Mouse (Mus musculus) cortical plate, adult 2 months (tissue): ENCODE results near the gene Hist1h4a. TPM values are rescaled to one million over a fixed set of nuclear protein-coding genes. Genes with fewer than 3 reads are reported as not detected.
"Not testable (repeated sequence)": the region's sequence is repeated elsewhere in the genome, so short reads cannot be mapped to it uniquely, and the experiment has no call there.

Experiments
- H3K27ac ChIP-seq: fragments of 200-500 bp; 2 replicates; pipeline ENCODE4 v1.5.1; 2012; ENCODE audit warnings: low read length, control low read depth, inconsistent platforms; ENCODE audit not compliant: insufficient read depth
- H3K4me1 ChIP-seq: fragments of 200-500 bp; 2 replicates; pipeline ENCODE4 v1.6.1; 2011; ENCODE audit warnings: low read length; ENCODE audit not compliant: control insufficient read depth, insufficient read depth
- H3K4me3 ChIP-seq: fragments of 200-500 bp; 2 replicates; pipeline ENCODE4 v1.5.1; 2011; ENCODE audit warnings: mild to moderate bottlenecking, low read length, control low read depth; ENCODE audit not compliant: insufficient read depth
- CTCF ChIP-seq: fragments of 200-500 bp; IDR thresholded peaks from 2 replicates; pipeline ENCODE4 v1.5.1; 2011; ENCODE audit warnings: mild to moderate bottlenecking, control low read depth, low read length; ENCODE audit not compliant: insufficient read depth; ENCODE audit errors: extremely low read depth
- POLR2A ChIP-seq: fragments of 200-500 bp; IDR thresholded peaks from 2 replicates; pipeline ENCODE4 v1.6.1; 2011; ENCODE audit warnings: mild to moderate bottlenecking, low read length, control low read depth; ENCODE audit not compliant: insufficient read depth; ENCODE audit errors: extremely low read depth
- polyA plus RNA-seq: library from polyadenylated mRNA; depleted of rRNA; stranded (reverse); fragments of >200 nt; gene quantifications from 2 replicates; pipeline ENCODE4 v1.2.3, GENCODE M21; 2012

The Hist1h4a gene
- polyA plus RNA-seq, 1 experiment: 9.6 TPM

- TF ChIP-seq POLR2A (no peak), CTCF (no peak)
- H3K27ac ChIP-seq: no peak overlapping the region
Observed at GRCm38 (mm10) chr13:23759916-23760239, 1.2 kb downstream of the Hist1h4a start.

DNA sequence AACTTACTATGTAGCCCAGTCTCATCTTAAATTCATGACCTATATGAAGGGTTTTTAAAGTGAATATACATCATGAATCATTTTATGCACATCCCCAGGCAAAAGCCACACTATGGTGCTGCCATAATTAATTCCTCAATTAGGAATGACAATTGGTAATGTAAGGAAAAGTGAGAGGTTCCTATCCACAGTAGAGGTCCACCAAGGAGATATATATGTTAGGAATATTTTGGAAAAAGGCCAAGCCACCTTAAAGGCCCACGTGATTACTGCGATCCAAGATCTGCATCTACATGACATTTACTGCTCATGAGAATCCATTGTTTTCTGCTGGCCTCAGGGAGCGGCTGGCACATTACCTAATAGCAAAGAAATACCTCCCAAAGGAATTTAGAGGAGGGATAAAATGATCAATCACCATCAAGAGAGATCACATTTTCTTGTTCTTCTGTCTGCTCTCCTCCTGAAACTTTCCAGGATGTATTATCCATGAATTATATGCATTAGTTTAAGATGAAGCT, 1.7 kb downstream of the Hist1h4a start:
- H3K4me3 ChIP-seq: no peak overlapping the region
- no peak for TF ChIP-seq POLR2A
- no peak for TF ChIP-seq CTCF
- no peaks in the 10 kb centered on the region for H3K4me1 ChIP-seq
- H3K27ac ChIP-seq: no peak overlapping the region

More at GRCm38 (mm10) chr13:23759916-23760239, 1.2 kb downstream of the Hist1h4a start:
- Histone ChIP-seq H3K4me3 (no peak overlapping the region), H3K4me1 (no peaks in the 10 kb centered on the region)

DNA sequence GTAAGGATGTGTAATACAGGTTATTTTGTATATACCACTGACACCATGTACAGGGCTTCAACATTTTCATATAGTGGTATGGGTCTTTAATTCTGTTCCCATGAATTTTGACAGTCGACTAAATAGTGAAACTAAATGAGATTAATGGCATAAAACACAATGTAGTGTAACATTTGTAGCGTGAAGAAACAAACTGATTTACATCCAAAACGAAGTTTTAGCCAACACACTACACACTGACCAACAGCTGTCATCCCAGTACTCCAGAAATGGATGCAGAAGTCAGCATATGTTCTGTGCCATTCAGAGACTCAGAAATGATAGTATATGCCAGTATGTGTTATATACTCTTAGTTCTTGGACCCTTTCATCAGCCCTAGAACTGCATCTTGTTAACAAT, 3.1 kb downstream of the Hist1h4a start:
- H3K4me1 ChIP-seq: no peaks in the 10 kb centered on the region
- no peak for TF ChIP-seq CTCF
- H3K4me3 ChIP-seq: no peak overlapping the region
- no peak overlapping the region for H3K27ac ChIP-seq

- Histone ChIP-seq H3K4me3 (peak overlapping the region; percentile 51), H3K4me1 (no peaks in the 10 kb centered on the region), H3K27ac (peak overlapping the region; percentile 32)
- TF ChIP-seq POLR2A (no peak), CTCF (no peak)
Observed at GRCm38 (mm10) chr13:23757211-23757773, 3.7 kb downstream of the Hist1h4a start.

DNA sequence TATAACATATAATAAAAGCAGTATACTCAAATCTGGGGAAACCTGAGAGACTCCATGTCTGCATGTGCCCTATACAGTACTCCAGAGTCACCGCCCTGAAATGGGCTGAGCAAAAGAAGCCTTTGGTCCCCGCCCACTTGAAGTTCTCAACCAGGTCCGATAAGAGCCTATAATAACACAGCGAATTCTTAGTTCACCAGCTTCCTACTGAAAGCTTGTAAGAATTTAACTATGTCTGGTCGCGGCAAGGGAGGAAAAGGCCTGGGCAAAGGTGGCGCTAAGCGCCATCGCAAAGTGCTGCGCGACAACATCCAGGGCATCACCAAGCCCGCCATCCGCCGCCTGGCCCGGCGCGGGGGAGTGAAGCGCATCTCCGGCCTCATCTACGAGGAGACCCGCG, 4.2 kb downstream of the Hist1h4a start, which contains the start of gene Hist1h4b:
TSS of gene Hist1h4b (plus strand) at position 224 of the 400 bp plus-strand sequence.
- peak within 1 kb of the TSS; percentile 51 for H3K4me3 ChIP-seq
- peak within 1 kb of the TSS; percentile 32 for H3K27ac ChIP-seq
- TF ChIP-seq CTCF: no peak
- TF ChIP-seq POLR2A: peak; percentile 93
- no peaks in the 10 kb centered on the region for H3K4me1 ChIP-seq

- Histone ChIP-seq H3K27ac (no peak overlapping the region), H3K4me1 (no peaks in the 10 kb centered on the region), H3K4me3 (no peak overlapping the region)
- TF ChIP-seq POLR2A (no peak), CTCF (no peak)
Observed at GRCm38 (mm10) chr13:23755000-23755399, 6.0 kb downstream of the Hist1h4a start.

DNA sequence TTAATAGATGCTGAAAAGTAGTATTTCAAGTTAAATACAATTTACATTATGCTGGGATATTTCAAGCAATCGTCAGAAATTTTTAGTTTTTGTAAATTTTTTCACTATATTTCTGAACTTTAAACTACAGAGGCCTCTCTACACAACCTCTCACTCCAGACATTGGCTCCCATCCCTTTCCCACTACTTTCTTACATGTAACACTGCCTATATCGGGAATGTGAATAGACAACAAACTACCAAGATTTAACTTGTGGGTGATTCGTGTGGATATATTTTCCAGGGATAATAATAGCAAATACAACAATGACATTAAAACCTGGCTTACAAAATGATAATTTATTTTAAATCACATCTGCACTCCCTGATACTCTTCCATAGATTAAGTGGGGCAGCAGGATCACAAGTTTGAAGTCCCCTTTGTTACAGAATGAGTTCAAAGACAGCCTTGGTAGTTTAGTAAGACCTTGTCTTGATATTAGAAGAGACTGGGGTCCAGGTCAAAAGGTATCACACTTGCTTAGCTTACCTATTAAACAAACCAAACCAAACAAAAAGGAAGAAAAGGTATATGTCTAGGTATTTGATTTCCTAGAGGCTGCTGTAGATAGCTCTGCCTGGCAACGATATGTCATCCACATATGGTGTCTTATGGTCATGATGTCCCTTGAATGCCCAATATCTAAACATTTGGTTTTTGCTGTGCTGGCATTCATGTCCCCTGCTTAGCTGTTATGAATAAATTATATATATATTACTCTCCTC, 7.5 kb downstream of the Hist1h4a start:
- Histone ChIP-seq H3K4me3 (no peak overlapping the region), H3K4me1 (no peaks in the 10 kb centered on the region), H3K27ac (no peak overlapping the region)
- TF ChIP-seq POLR2A: no peak
- TF ChIP-seq CTCF: no peak

DNA sequence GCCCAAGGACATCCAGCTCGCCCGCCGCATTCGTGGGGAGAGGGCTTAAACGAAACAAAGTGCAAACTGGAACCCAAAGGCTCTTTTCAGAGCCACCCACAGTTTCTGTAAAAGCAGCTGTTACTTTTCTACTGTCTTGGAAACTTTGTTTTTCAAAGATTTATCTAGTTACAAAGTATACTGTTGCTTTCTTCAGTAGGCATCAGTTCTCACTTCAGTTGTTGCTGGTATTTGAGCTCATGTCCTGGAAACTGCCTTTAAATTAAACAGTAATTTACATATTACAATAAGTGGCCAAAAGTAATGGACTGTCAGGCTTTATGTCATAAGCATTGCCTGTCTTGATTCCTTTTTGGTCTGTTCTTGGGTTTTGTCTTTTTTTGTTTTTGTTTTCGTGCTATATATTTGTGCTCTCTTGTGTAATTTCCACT, 8.3 kb downstream of the Hist1h4a start:
- TF ChIP-seq POLR2A: no peak
- no peak for TF ChIP-seq CTCF
- H3K4me1 ChIP-seq: no peaks in the 10 kb centered on the region
- H3K4me3 ChIP-seq: no peak overlapping the region
- no peak overlapping the region for H3K27ac ChIP-seq

DNA sequence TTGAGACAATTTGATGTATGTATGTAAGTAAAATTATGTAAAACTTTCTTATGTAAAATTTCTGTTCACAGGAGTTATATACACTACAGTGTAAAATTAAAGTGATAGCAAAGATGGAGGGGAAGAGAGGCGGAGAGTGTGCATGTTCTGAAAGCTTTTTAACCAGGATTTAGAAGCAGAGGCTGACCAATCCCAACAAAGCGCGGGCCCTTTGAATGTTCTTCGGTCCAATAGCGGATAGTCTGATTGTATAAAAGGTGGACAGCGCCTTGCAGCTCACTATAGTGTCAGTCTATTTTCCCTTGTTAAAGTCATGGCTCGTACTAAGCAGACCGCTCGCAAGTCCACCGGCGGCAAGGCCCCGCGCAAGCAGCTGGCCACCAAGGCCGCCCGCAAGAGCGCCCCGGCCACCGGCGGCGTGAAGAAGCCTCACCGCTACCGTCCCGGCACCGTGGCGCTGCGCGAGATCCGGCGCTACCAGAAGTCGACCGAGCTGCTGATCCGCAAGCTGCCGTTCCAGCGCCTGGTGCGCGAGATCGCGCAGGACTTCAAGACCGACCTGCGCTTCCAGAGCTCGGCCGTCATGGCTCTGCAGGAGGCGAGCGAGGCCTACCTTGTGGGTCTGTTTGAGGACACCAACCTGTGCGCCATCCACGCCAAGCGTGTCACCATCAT, 8.8 kb downstream of the Hist1h4a start, which contains the start of gene Hist1h3b:
TSS of gene Hist1h3b (plus strand) at position 201 of the 675 bp plus-strand sequence.
- Histone ChIP-seq H3K4me3 (peak within 1 kb of the TSS; percentile 40), H3K27ac (peak within 1 kb of the TSS; percentile 98)
- not testable (repeated sequence) for H3K4me1 ChIP-seq

DNA sequence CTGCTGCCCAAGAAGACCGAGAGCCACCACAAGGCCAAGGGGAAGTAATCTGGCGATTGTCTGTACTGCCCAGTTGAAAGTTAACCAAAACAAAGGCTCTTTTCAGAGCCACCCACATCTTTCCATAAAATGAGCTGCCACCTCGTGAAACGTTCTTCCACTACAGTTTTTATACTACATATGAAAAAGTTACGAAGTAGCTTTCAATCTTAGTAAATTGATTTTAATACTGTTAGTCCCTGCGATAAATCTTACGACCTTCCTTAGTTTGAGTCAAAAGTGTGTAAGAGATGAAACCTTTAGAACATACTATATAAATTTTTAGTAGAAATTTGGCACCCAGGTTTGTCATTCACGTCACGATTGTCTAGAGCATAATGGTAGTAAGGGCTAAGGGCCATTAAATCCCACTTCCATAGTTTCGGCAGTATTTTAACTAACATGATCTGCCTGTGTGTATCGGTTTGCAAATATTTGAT, 9.5 kb downstream of the Hist1h4a start:
- Histone ChIP-seq H3K4me3 (peak overlapping the region; percentile 40), H3K4me1 (no peaks in the 10 kb centered on the region), H3K27ac (peak overlapping the region; percentile 82)
- TF ChIP-seq POLR2A (no peak), CTCF (no peak)
